Mouse (Mus musculus) midbrain, embryonic 15.5 days (tissue): ENCODE data around the gene Ttc21a. TPM values are rescaled to one million over a fixed set of nuclear protein-coding genes. Genes with fewer than 3 reads are reported as not detected.

ENCODE experiments used
- ATAC-seq: fragments of 200-750 bp; cut with Nextera tagmentation; replicated peaks from 2 replicates; pipeline ENCODE4 v1.8.0; 2017; ENCODE audit warnings: moderate TSS enrichment
- H3K27ac ChIP-seq: fragments of 300-500 bp; sonication (generic); 2 replicates; pipeline ENCODE4 v1.5.1; 2015; ENCODE audit warnings: mild to moderate bottlenecking, inconsistent platforms
- H3K27me3 ChIP-seq: fragments of 300-500 bp; sonication (generic); replicated peaks from 2 replicates; pipeline ENCODE4 v1.6.1; 2015; ENCODE audit warnings: inconsistent platforms
- H3K36me3 ChIP-seq: fragments of 300-500 bp; sonication (generic); replicated peaks from 2 replicates; pipeline ENCODE4 v1.6.1; 2015; ENCODE audit warnings: inconsistent platforms
- H3K4me1 ChIP-seq: fragments of 300-500 bp; sonication (generic); 2 replicates; pipeline ENCODE4 v1.6.1; 2015; ENCODE audit warnings: inconsistent platforms
- H3K4me2 ChIP-seq: fragments of 300-500 bp; sonication (generic); 2 replicates; pipeline ENCODE4 v1.6.1; 2015; ENCODE audit warnings: inconsistent platforms, mild to moderate bottlenecking, moderate library complexity
- H3K4me3 ChIP-seq: fragments of 300-500 bp; sonication (generic); 2 replicates; pipeline ENCODE4 v1.5.1; 2015; ENCODE audit warnings: mild to moderate bottlenecking, inconsistent platforms
- H3K9ac ChIP-seq: fragments of 300-500 bp; sonication (generic); 2 replicates; pipeline ENCODE4 v1.6.1; 2015; ENCODE audit warnings: mild to moderate bottlenecking, inconsistent platforms
- H3K9me3 ChIP-seq: fragments of 300-500 bp; sonication (generic); 2 replicates; pipeline ENCODE4 v1.6.1; 2016; ENCODE audit warnings: inconsistent platforms
- WGBS: fragments of 180-500 bp; shearing (Covaris S2); methylation state at CpG from one replicate; pipeline ENCODE4 v1.1.7; 2015; ENCODE audit warnings: mixed read lengths; 5-methylcytosine and 5-hydroxymethylcytosine counted together
- polyA plus RNA-seq: library from polyadenylated mRNA; unstranded; fragments of >200 nt; fragmentation: Nextera tagmentation; extraction: Ambion mirVana; gene quantifications from 2 replicates; pipeline ENCODE4 v1.2.1, GENCODE M21; 2015

The Ttc21a gene
- polyA plus RNA-seq, 1 experiment from 2014 or later: 1.4 TPM

- ATAC-seq: no peak
- Histone ChIP-seq H3K27ac (no peak overlapping the region), H3K4me3 (no peak overlapping the region), H3K36me3 (no peaks in the 10 kb centered on the region), H3K9me3 (no peaks in the 10 kb centered on the region), H3K9ac (no peak overlapping the region), H3K4me1 (no peaks in the 10 kb centered on the region), H3K4me2 (no peak overlapping the region), H3K27me3 (no peaks in the 10 kb centered on the region)
- 76% methylated on average over 10 of the region's 10 CpGs for WGBS
Measured at GRCm38 (mm10) chr9:119993092-119993844, 55.9 kb downstream of the Ttc21a start.

GRCm38 (mm10) chr9:119994207-119994606, 56.8 kb downstream of the Ttc21a start:
- no peak overlapping the region for H3K9ac ChIP-seq
- ATAC-seq: no peak
- H3K9me3 ChIP-seq: no peaks in the 10 kb centered on the region
- H3K27ac ChIP-seq: no peak overlapping the region
- H3K4me2 ChIP-seq: no peak overlapping the region
- H3K36me3 ChIP-seq: no peaks in the 10 kb centered on the region
- H3K4me1 ChIP-seq: no peaks in the 10 kb centered on the region
- no peak overlapping the region for H3K4me3 ChIP-seq
- no peaks in the 10 kb centered on the region for H3K27me3 ChIP-seq
- 83% methylated on average over 7 of the region's 7 CpGs for WGBS

- no peak overlapping the region for H3K4me2 ChIP-seq
- H3K4me1 ChIP-seq: no peaks in the 10 kb centered on the region
- 84% methylated on average over 4 of the region's 4 CpGs for WGBS
- H3K9me3 ChIP-seq: no peaks in the 10 kb centered on the region
- no peak overlapping the region for H3K4me3 ChIP-seq
- no peaks in the 10 kb centered on the region for H3K36me3 ChIP-seq
- ATAC-seq: no peak
- no peak overlapping the region for H3K27ac ChIP-seq
- H3K27me3 ChIP-seq: no peaks in the 10 kb centered on the region
- H3K9ac ChIP-seq: no peak overlapping the region
Measured at GRCm38 (mm10) chr9:119996080-119996479, 58.7 kb downstream of the Ttc21a start.

- Histone ChIP-seq H3K27me3 (no peaks in the 10 kb centered on the region; the same call in 1 of the 2 replicates), H3K4me3 (no peak overlapping the region), H3K36me3 (no peaks in the 10 kb centered on the region), H3K4me1 (peaks cover 6% of the 10 kb centered on the region; the same call in 1 of the 2 replicates), H3K9ac (no peak overlapping the region), H3K4me2 (no peak overlapping the region), H3K27ac (no peak overlapping the region), H3K9me3 (no peaks in the 10 kb centered on the region)
- no peak for ATAC-seq
- 77% methylated on average over 1 of the region's 1 CpGs for WGBS
Measured at GRCm38 (mm10) chr9:119998776-119999175, 61.4 kb downstream of the Ttc21a start.

- Histone ChIP-seq H3K27me3 (no peaks in the 10 kb centered on the region; the same call in 1 of the 2 replicates), H3K36me3 (no peaks in the 10 kb centered on the region), H3K27ac (no peak overlapping the region), H3K4me2 (no peak overlapping the region), H3K4me3 (no peak overlapping the region), H3K9me3 (no peaks in the 10 kb centered on the region), H3K4me1 (peaks cover 6% of the 10 kb centered on the region; the same call in 1 of the 2 replicates), H3K9ac (no peak overlapping the region)
- ATAC-seq: no peak
- 65% methylated on average over 6 of the region's 6 CpGs for WGBS
Measured at GRCm38 (mm10) chr9:119999636-120000035, 62.2 kb downstream of the Ttc21a start.

- Histone ChIP-seq H3K4me3 (no peak overlapping the region), H3K9me3 (no peaks in the 10 kb centered on the region), H3K27me3 (no peaks in the 10 kb centered on the region; the same call in 1 of the 2 replicates), H3K9ac (no peak overlapping the region), H3K4me2 (no peak overlapping the region), H3K27ac (no peak overlapping the region), H3K36me3 (no peaks in the 10 kb centered on the region), H3K4me1 (peaks cover 6% of the 10 kb centered on the region; the same call in 1 of the 2 replicates)
- no peak for ATAC-seq
- 81% methylated on average over 5 of the region's 5 CpGs for WGBS
Measured at GRCm38 (mm10) chr9:120000761-120001160, 63.4 kb downstream of the Ttc21a start.

- Histone ChIP-seq H3K9ac (no peak overlapping the region), H3K27ac (no peak overlapping the region), H3K36me3 (no peaks in the 10 kb centered on the region), H3K9me3 (no peaks in the 10 kb centered on the region), H3K27me3 (no peaks in the 10 kb centered on the region; the same call in 1 of the 2 replicates), H3K4me2 (peak overlapping the region; percentile 51), H3K4me3 (peak overlapping the region; percentile 24), H3K4me1 (peaks cover 6% of the 10 kb centered on the region; the same call in 1 of the 2 replicates)
- ATAC-seq: no peak; the same call in 1 of the 2 replicates
- WGBS: 10% methylated on average over 31 of the region's 31 CpGs
Measured at GRCm38 (mm10) chr9:120001945-120002725, 64.7 kb downstream of the Ttc21a start.

- WGBS: 82% methylated on average over 5 of the region's 5 CpGs
Measured at GRCm38 (mm10) chr9:120002893-120003292, 65.5 kb downstream of the Ttc21a start.

GRCm38 (mm10) chr9:120005936-120006335, 68.5 kb downstream of the Ttc21a start:
- Histone ChIP-seq H3K27ac (no peak overlapping the region), H3K4me3 (no peak overlapping the region), H3K9ac (no peak overlapping the region), H3K36me3 (no peaks in the 10 kb centered on the region), H3K27me3 (no peaks in the 10 kb centered on the region; the same call in none of the 2 replicates), H3K4me1 (peaks cover 12% of the 10 kb centered on the region; the same call in 1 of the 2 replicates), H3K4me2 (no peak overlapping the region), H3K9me3 (no peaks in the 10 kb centered on the region)
- WGBS: 76% methylated on average over 3 of the region's 3 CpGs
- ATAC-seq: no peak

More at GRCm38 (mm10) chr9:120002893-120003292, 65.5 kb downstream of the Ttc21a start:
- H3K9me3 ChIP-seq: no peaks in the 10 kb centered on the region
- no peak overlapping the region for H3K9ac ChIP-seq
- H3K27me3 ChIP-seq: no peaks in the 10 kb centered on the region; the same call in 1 of the 2 replicates
- no peak overlapping the region for H3K27ac ChIP-seq
- no peaks in the 10 kb centered on the region for H3K36me3 ChIP-seq
- H3K4me1 ChIP-seq: peaks cover 6% of the 10 kb centered on the region; the same call in 1 of the 2 replicates
- ATAC-seq: no peak
- no peak overlapping the region for H3K4me3 ChIP-seq
- no peak overlapping the region for H3K4me2 ChIP-seq

- H3K9ac ChIP-seq: no peak overlapping the region
- H3K27ac ChIP-seq: no peak overlapping the region
- WGBS: 89% methylated on average over 1 of the region's 1 CpGs
- H3K27me3 ChIP-seq: no peaks in the 10 kb centered on the region; the same call in none of the 2 replicates
- no peak overlapping the region for H3K4me2 ChIP-seq
- peaks cover 5% of the 10 kb centered on the region; the same call in 1 of the 2 replicates for H3K4me1 ChIP-seq
- no peak for ATAC-seq
- H3K4me3 ChIP-seq: no peak overlapping the region
- no peaks in the 10 kb centered on the region for H3K9me3 ChIP-seq
- H3K36me3 ChIP-seq: no peaks in the 10 kb centered on the region
Measured at GRCm38 (mm10) chr9:120007833-120008232, 70.4 kb downstream of the Ttc21a start.

GRCm38 (mm10) chr9:120009226-120009841, 71.9 kb downstream of the Ttc21a start:
- WGBS: 81% methylated on average over 7 of the region's 7 CpGs
- Histone ChIP-seq H3K9me3 (no peaks in the 10 kb centered on the region), H3K4me1 (peaks cover 5% of the 10 kb centered on the region; the same call in 1 of the 2 replicates), H3K9ac (no peak overlapping the region), H3K27me3 (no peaks in the 10 kb centered on the region; the same call in 1 of the 2 replicates), H3K4me2 (no peak overlapping the region), H3K4me3 (no peak overlapping the region), H3K27ac (no peak overlapping the region), H3K36me3 (no peaks in the 10 kb centered on the region)
- ATAC-seq: no peak

- Histone ChIP-seq H3K4me2 (no peak overlapping the region), H3K9ac (no peak overlapping the region), H3K4me1 (peaks cover 5% of the 10 kb centered on the region; the same call in 1 of the 2 replicates), H3K4me3 (no peak overlapping the region), H3K36me3 (no peaks in the 10 kb centered on the region), H3K9me3 (no peaks in the 10 kb centered on the region), H3K27ac (no peak overlapping the region), H3K27me3 (no peaks in the 10 kb centered on the region; the same call in 1 of the 2 replicates)
- 99% methylated on average over 3 of the region's 3 CpGs for WGBS
- ATAC-seq: no peak
Measured at GRCm38 (mm10) chr9:120009871-120010270, 72.5 kb downstream of the Ttc21a start.
